Mouse (Mus musculus): Measurements from ENCODE around the gene Ushbp1.

DNA sequence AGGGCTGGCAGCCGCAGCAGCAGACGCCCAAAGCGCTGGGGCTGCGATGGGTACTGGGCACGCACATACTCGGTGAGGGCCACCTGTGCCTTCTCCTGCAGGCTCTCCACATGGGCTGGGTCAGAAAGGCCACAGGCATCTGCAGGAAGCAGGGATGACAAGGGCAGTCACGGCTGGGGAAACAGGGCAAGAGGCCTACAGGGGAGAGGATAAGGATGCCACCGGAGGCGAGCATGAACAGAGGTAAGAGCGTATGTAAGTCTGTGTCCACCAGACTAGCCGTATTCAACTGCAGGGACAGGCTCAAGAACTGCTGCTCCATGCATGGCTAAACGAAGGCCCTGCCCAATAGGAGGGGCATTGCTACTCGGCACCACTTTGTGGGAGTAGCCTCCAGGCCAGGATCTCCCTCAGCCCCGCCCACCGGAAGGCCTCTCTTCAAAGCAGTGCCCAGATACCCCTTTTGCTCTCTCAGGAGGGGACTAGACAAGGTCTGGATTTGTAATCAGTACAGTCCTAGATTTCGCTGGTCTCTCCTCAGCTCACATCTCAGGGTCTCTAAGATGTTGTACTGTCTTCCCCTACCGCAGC lies 20.9 kb downstream of the Ushbp1 start:
- TF ChIP-seq GATA1 (IDR thresholded peaks at IDR 0.05; ENCODE audit: low read length): no peak
- TF ChIP-seq TAL1 (IDR thresholded peaks at IDR 0.05; ENCODE audit: low read length): no peak

All from erythroblast, embryonic 14.5 days (primary cell).